Mouse (Mus musculus): ENCODE results near the gene Sox9.

Gene Sox9

GRCm38 (mm10) chr11:112801189-112801818 is 19.3 kb downstream of the Sox9 start:
- no peak for DNase-seq

- DNase-seq = no peak
These were observed 25.9 kb downstream of the Sox9 start for GRCm38 (mm10) chr11:112807838-112808506.

GRCm38 (mm10) chr11:112810447-112811151 is 28.6 kb downstream of the Sox9 start:
- DNase-seq = peak; percentile 10

- peak; percentile 11 for DNase-seq
These were observed 29.3 kb downstream of the Sox9 start for GRCm38 (mm10) chr11:112811152-112811871.

GRCm38 (mm10) chr11:112817829-112818650 is 36.0 kb downstream of the Sox9 start:
- DNase-seq = no peak

- no peak for DNase-seq
These were observed 36.7 kb downstream of the Sox9 start for GRCm38 (mm10) chr11:112818651-112819270.

- no peak for DNase-seq
These were observed 39.5 kb downstream of the Sox9 start for GRCm38 (mm10) chr11:112821536-112821935.

- no peak for DNase-seq
These were observed 42.1 kb downstream of the Sox9 start for GRCm38 (mm10) chr11:112824146-112824545.

GRCm38 (mm10) chr11:112826193-112827043 is 44.4 kb downstream of the Sox9 start:
- no peak for DNase-seq

- no peak for DNase-seq
These were observed 45.0 kb downstream of the Sox9 start for GRCm38 (mm10) chr11:112827044-112827347.

GRCm38 (mm10) chr11:112828553-112829287 is 46.7 kb downstream of the Sox9 start:
- DNase-seq = no peak

GRCm38 (mm10) chr11:112834245-112835005 is 52.4 kb downstream of the Sox9 start:
- DNase-seq = no peak

GRCm38 (mm10) chr11:112835468-112836092 is 53.6 kb downstream of the Sox9 start:
- no peak for DNase-seq

Data from cerebellum, adult 11-12 months (tissue).